Mouse (Mus musculus): ENCODE measurements around the gene Gnai2.
A peak's percentile ranks its signal among the peaks of the same experiment; 100 is the strongest.

The Gnai2 gene

GRCm38 (mm10) chr9:107657144-107657543 is 22.0 kb upstream of the Gnai2 start:
- no peak for DNase-seq

GRCm38 (mm10) chr9:107654585-107654984 is 19.4 kb upstream of the Gnai2 start:
- no peak for DNase-seq

GRCm38 (mm10) chr9:107653474-107653873 is 18.3 kb upstream of the Gnai2 start:
- no peak for DNase-seq

- DNase-seq, result peak in 1 of 2 experiments; percentile 36
Measured at GRCm38 (mm10) chr9:107650708-107651481, 15.7 kb upstream of the Gnai2 start.

GRCm38 (mm10) chr9:107650225-107650624 is 15.1 kb upstream of the Gnai2 start:
- DNase-seq, result no peak

GRCm38 (mm10) chr9:107648767-107649166 is 13.6 kb upstream of the Gnai2 start:
- no peak for DNase-seq

GRCm38 (mm10) chr9:107646975-107647374 is 11.8 kb upstream of the Gnai2 start:
- DNase-seq, result no peak

- DNase-seq, result peak; percentile 84 to 88
Measured at GRCm38 (mm10) chr9:107645577-107645976, 10.4 kb upstream of the Gnai2 start.

- DNase-seq, result peak in 1 of 2 experiments; percentile 37
Measured at GRCm38 (mm10) chr9:107645153-107645510, 10.0 kb upstream of the Gnai2 start.

- peak; percentile 96 to 98 for DNase-seq
Measured at GRCm38 (mm10) chr9:107644495-107645152, 9.5 kb upstream of the Gnai2 start.

- DNase-seq, result no peak
Measured at GRCm38 (mm10) chr9:107643544-107644214, 8.5 kb upstream of the Gnai2 start.

- no peak for DNase-seq
Measured at GRCm38 (mm10) chr9:107641666-107642065, 6.5 kb upstream of the Gnai2 start.

GRCm38 (mm10) chr9:107640257-107640772 is 5.1 kb upstream of the Gnai2 start:
- DNase-seq, result no peak

- DNase-seq, result no peak
Measured at GRCm38 (mm10) chr9:107637070-107637469, 1.9 kb upstream of the Gnai2 start.

- DNase-seq, result no peak
Measured at GRCm38 (mm10) chr9:107634406-107635278, 525 bp downstream of the Gnai2 start.

GRCm38 (mm10) chr9:107633661-107634405 is 1.3 kb downstream of the Gnai2 start:
- DNase-seq, result peak; percentile 53 to 55

GRCm38 (mm10) chr9:107633091-107633660 is 2.0 kb downstream of the Gnai2 start:
- peak; percentile 65 to 68 for DNase-seq

GRCm38 (mm10) chr9:107632478-107632877 is 2.7 kb downstream of the Gnai2 start:
- peak in 1 of 2 experiments; percentile 48 for DNase-seq

- DNase-seq, result no peak
Measured at GRCm38 (mm10) chr9:107631861-107632260, 3.3 kb downstream of the Gnai2 start.

GRCm38 (mm10) chr9:107631311-107631826 is 3.8 kb downstream of the Gnai2 start:
- no peak for DNase-seq

GRCm38 (mm10) chr9:107630576-107630975 is 4.6 kb downstream of the Gnai2 start:
- DNase-seq, result peak in 1 of 2 experiments; percentile 46
